In genomic region chr7:100429911-100430310, GRCm38 (mm10) we compare ENCODE assay signal across 12 mouse cellular contexts. TPM values are rescaled to one million over a fixed set of nuclear protein-coding genes. Genes with fewer than 3 reads are reported as not detected.
DNase-seq lines count a peak whose midpoint lies in the region; TF ChIP-seq lines count a peak whose summit lies in the region.
"Had no signal": no experiment of that assay in that cellular context is flagged by ENCODE, and none has a peak within 500 bp of the region (broad histone marks: within the 10 kb centered on the region; RNA-seq: fewer than 3 reads in every experiment).

No protein-coding gene starts in this region.

- 83% methylated on average over 11 of the region's 11 CpGs for WGBS in liver, adult 2 months

- no peak overlapping the region for H3K4me3 ChIP-seq in liver, adult 2 months (ENCODE audit: insufficient read depth, low read depth, low read length)

- no peak overlapping the region for H3K9ac ChIP-seq in liver, adult 2 months (ENCODE audit: low read depth, low read length)

- no peaks in the 10 kb centered on the region; the same call in 1 of the 2 replicates for H3K4me1 ChIP-seq in liver, adult 2 months (ENCODE audit: control insufficient read depth, insufficient read depth, low read length)

- no peaks in the 10 kb centered on the region for H3K79me2 ChIP-seq in liver, adult 2 months (ENCODE audit: control insufficient read depth, insufficient read depth, low read length)

- H3K27ac ChIP-seq in liver, adult 2 months (replicated peaks; ENCODE audit: insufficient read depth, low read depth, low read length): peak overlapping the region; percentile 5; the same call in 1 of the 2 replicates
- H3K27ac ChIP-seq: hindbrain, postnatal 0 days had no signal

- H3K36me3 ChIP-seq in liver, adult 2 months (ENCODE audit: control insufficient read depth, insufficient read depth, low read length): peaks cover 50% of the 10 kb centered on the region

- intact Hi-C loops in heart, postnatal 25 days (cut with DNase I): loop anchor here (2.0 kb wide), 1 partner anchor 63 kb away; the partner anchor contains the start of gene Ucp2

- TF ChIP-seq POLR2A in liver, adult 2 months (IDR thresholded peaks at IDR 0.05; ENCODE audit: extremely low read depth, insufficient read depth, low read length): no peak
- TF ChIP-seq POLR2A in brain, embryonic 14.5 days (IDR thresholded peaks at IDR 0.05; ENCODE audit: borderline replicate concordance, extremely low read depth, insufficient read depth, insufficient read length, poor library complexity, severe bottlenecking): no peak

- no peak for TF ChIP-seq CTCF in liver, adult 2 months (IDR thresholded peaks at IDR 0.05; ENCODE audit: low read depth, low read length)
- no peak for TF ChIP-seq CTCF in brain, embryonic 14.5 days (IDR thresholded peaks at IDR 0.05; ENCODE audit: borderline replicate concordance, extremely low read depth, insufficient read depth, insufficient read length)

- DNase-seq in liver, adult 2 months (ENCODE audit: extremely low read depth, low read depth, low spot score): peak; percentile 11
- no peak for DNase-seq in liver
- DNase-seq in Muller cell, postnatal 12 days (ENCODE audit: inconsistent ontology term): peak; percentile 2
- peak; percentile 2 for DNase-seq in brain, embryonic 14.5 days (ENCODE audit: low read depth)
- peak; percentile 11 for DNase-seq in heart, postnatal 25 days (ENCODE audit: low spot score)
- DNase-seq in urinary bladder, postnatal 36 days (ENCODE audit: low spot score in 2 of 2): no peak
- DNase-seq in thymus, postnatal 36 days: no peak
- DNase-seq: cerebellum, postnatal 36 days; kidney, postnatal 4 days had no signal

- H3K27me3 ChIP-seq in liver, adult 2 months (ENCODE audit: control insufficient read depth, insufficient read depth, low read length): no peaks in the 10 kb centered on the region

RNA-seq across cellular contexts. Expression of gene Ucp3, which starts 42.9 kb away (rescaled TPM):
- total RNA-seq in liver, adult 2 months (2014; rRNA removed): not detected in 2 replicates
- polyA plus RNA-seq in liver, adult 2 months (2012; rRNA removed): not detected in 2 replicates
- polyA plus RNA-seq in brain, embryonic 14.5 days (2012; rRNA removed): 0.03 TPM in 1 of 2 replicates, not detected in the other
- total RNA-seq in heart, postnatal 25 days (2021): 10 to 100 TPM; 40.6 to 49.9 TPM
- polyA plus RNA-seq: limb, embryonic 11.5 days; macrophage had no signal

RNA-seq across cellular contexts. Expression of gene Ppme1, which starts 57.8 kb away (rescaled TPM):
- total RNA-seq in liver, adult 2 months (2014; rRNA removed): 9.8 and 10.9 TPM in 2 replicates
- polyA plus RNA-seq in liver, adult 2 months (2012; rRNA removed): 55.2 and 59.1 TPM in 2 replicates
- polyA plus RNA-seq in brain, embryonic 14.5 days (2012; rRNA removed): 184 and 224 TPM in 2 replicates
- total RNA-seq in heart, postnatal 25 days (2021): 10 to 100 TPM; 38.3 to 43.4 TPM

RNA-seq across cellular contexts. Expression of gene C2cd3, which starts 57.9 kb away (rescaled TPM):
- total RNA-seq in liver, adult 2 months (2014; rRNA removed): 4.5 and 5.9 TPM in 2 replicates
- polyA plus RNA-seq in liver, adult 2 months (2012; rRNA removed): 5.1 TPM in 2 replicates
- 38.3 and 40.3 TPM in 2 replicates for polyA plus RNA-seq in brain, embryonic 14.5 days (2012; rRNA removed)
- total RNA-seq in heart, postnatal 25 days (2021): 1 to 10 TPM; 8.0 to 9.9 TPM

Comparison
In these comparisons a context has a peak if more than half of its experiments do, and no peak if none do; other contexts are left out.
1. DNase-seq: peak in liver, adult 2 months (single experiment), Muller cell, postnatal 12 days (single experiment), brain, embryonic 14.5 days (single experiment) and heart, postnatal 25 days (single experiment); none in liver (single experiment), urinary bladder, postnatal 36 days (0 of 2) and thymus, postnatal 36 days (0 of 2).
2. RNA of gene Ucp3, which starts 42.9 kb away (total RNA-seq): 40.6 to 49.9 TPM in heart, postnatal 25 days; not detected in liver, adult 2 months; every median in the first group is over 10 times any median in the second.